11 mouse cellular contexts compared by ENCODE assay signal in the genomic region with DNA sequence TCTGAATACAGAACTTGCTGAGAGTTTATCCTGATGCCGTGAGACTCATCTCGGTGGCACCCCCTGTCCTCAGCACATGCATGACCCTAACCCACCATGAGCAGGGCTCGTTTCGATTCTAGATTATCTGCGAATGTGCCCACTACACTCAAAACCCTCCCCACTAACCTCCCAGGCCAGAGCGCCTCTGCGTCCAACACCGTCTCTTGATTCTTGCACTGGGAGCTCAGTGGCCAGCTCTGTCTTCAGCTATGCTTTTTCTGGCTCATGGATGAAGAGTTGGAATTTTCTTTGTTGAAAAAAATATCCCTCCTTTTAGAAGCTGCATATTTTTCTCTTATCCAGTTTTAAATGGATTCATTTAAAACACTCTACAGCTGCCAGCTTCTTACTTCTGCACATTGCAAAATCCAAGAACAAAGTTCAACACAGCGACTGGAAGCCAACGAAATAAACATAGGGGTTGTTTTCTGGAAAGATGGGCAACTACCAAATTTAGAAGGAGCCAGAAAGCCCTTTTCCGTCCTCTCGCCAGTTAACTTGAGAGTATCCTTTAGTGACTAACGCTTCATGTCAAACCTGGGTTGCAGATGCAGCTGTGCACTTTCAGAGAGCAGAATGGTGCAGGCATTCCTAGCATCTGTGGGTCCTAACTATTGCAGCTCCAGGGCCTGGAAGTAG.
DNase-seq lines count a peak whose midpoint lies in the region; ATAC-seq and TF ChIP-seq lines count a peak whose summit lies in the region.
"Had no signal": no experiment of that assay in that cellular context is flagged by ENCODE, and none has a peak within 500 bp of the region (broad histone marks: within the 10 kb centered on the region; RNA-seq: fewer than 3 reads in every experiment).

No protein-coding gene starts in this region.

- peaks cover 19% of the 10 kb centered on the region for H3K4me1 ChIP-seq in hindbrain, embryonic 12.5 days
- H3K4me1 ChIP-seq in hindbrain, embryonic 14.5 days (replicated peaks; ENCODE audit: control insufficient read depth, insufficient read depth, low read length): peaks cover 23% of the 10 kb centered on the region
- H3K4me1 ChIP-seq in midbrain, embryonic 13.5 days (replicated peaks): peaks cover 36% of the 10 kb centered on the region
- peaks cover 5% of the 10 kb centered on the region; the same call in 1 of the 2 replicates for H3K4me1 ChIP-seq in midbrain, postnatal 0 days (ENCODE audit: insufficient read depth, low read length)
- H3K4me1 ChIP-seq in heart, embryonic 14.5 days (ENCODE audit: control insufficient read depth in 2 of 2, insufficient read depth in 2 of 2, low read length in 2 of 2): peaks cover 16 to 54% of the 10 kb centered on the region in 2 experiments
- H3K4me1 ChIP-seq in stomach, embryonic 16.5 days (ENCODE audit: control insufficient read depth, insufficient read depth, low read length): peaks cover 21% of the 10 kb centered on the region

- H3K9ac ChIP-seq in hindbrain, embryonic 12.5 days: no peak overlapping the region
- no peak overlapping the region for H3K9ac ChIP-seq in hindbrain, embryonic 14.5 days
- H3K9ac ChIP-seq in midbrain, embryonic 13.5 days (replicated peaks): no peak overlapping the region
- H3K9ac ChIP-seq in midbrain, postnatal 0 days (replicated peaks; ENCODE audit: low read length, poor library complexity, severe bottlenecking): no peak overlapping the region
- H3K9ac ChIP-seq in heart, embryonic 14.5 days (ENCODE audit: low read length): no peak overlapping the region; the same call in 1 of the 2 replicates
- H3K9ac ChIP-seq in stomach, embryonic 16.5 days (ENCODE audit: low read length): no peak overlapping the region
- H3K9ac ChIP-seq: hindbrain, embryonic 15.5 days; limb, embryonic 13.5 days had no signal

- H3K36me3 ChIP-seq in hindbrain, embryonic 12.5 days: peaks cover 11% of the 10 kb centered on the region
- peaks cover 11% of the 10 kb centered on the region for H3K36me3 ChIP-seq in hindbrain, embryonic 14.5 days (replicated peaks; ENCODE audit: control insufficient read depth, insufficient read depth)
- peaks cover 19% of the 10 kb centered on the region for H3K36me3 ChIP-seq in midbrain, embryonic 13.5 days
- H3K36me3 ChIP-seq in midbrain, postnatal 0 days (ENCODE audit: insufficient read depth, low read length): 0 out of 2 replicates have a peak, but pooled peaks cover 4% of the 10 kb centered on the region
- peaks cover 27% of the 10 kb centered on the region for H3K36me3 ChIP-seq in heart, embryonic 14.5 days (ENCODE audit: control insufficient read depth, insufficient read depth, low read length)
- H3K36me3 ChIP-seq in stomach, embryonic 16.5 days (ENCODE audit: control insufficient read depth, insufficient read depth, low read length): no peaks in the 10 kb centered on the region

- no peak overlapping the region for H3K4me2 ChIP-seq in hindbrain, embryonic 12.5 days (replicated peaks)
- H3K4me2 ChIP-seq in hindbrain, embryonic 14.5 days (replicated peaks): no peak overlapping the region
- no peak overlapping the region for H3K4me2 ChIP-seq in midbrain, embryonic 13.5 days (replicated peaks)
- no peak overlapping the region for H3K4me2 ChIP-seq in midbrain, postnatal 0 days (ENCODE audit: low read depth, low read length, poor library complexity, severe bottlenecking)
- H3K4me2 ChIP-seq in heart, embryonic 14.5 days (ENCODE audit: low read length): no peak overlapping the region
- no peak overlapping the region for H3K4me2 ChIP-seq in stomach, embryonic 16.5 days (ENCODE audit: low read depth, low read length)
- H3K4me2 ChIP-seq: hindbrain, embryonic 15.5 days; limb, embryonic 13.5 days had no signal

- no peak overlapping the region for H3K4me3 ChIP-seq in hindbrain, embryonic 12.5 days
- H3K4me3 ChIP-seq in hindbrain, embryonic 14.5 days (replicated peaks; ENCODE audit: low read length): no peak overlapping the region
- no peak overlapping the region for H3K4me3 ChIP-seq in midbrain, embryonic 13.5 days (replicated peaks)
- no peak overlapping the region for H3K4me3 ChIP-seq in midbrain, postnatal 0 days (ENCODE audit: low read depth, low read length)
- no peak overlapping the region for H3K4me3 ChIP-seq in heart, embryonic 14.5 days (ENCODE audit: control insufficient read depth in 1 of 2, insufficient read depth in 1 of 2, low read depth in 1 of 2, low read length in 2 of 2)
- no peak overlapping the region for H3K4me3 ChIP-seq in stomach, embryonic 16.5 days (replicated peaks; ENCODE audit: low read length)
- H3K4me3 ChIP-seq: hindbrain, embryonic 15.5 days; limb, embryonic 13.5 days had no signal

- no peaks in the 10 kb centered on the region for H3K27me3 ChIP-seq in hindbrain, embryonic 12.5 days
- H3K27me3 ChIP-seq in hindbrain, embryonic 14.5 days (ENCODE audit: control insufficient read depth, insufficient read depth, low read length): no peaks in the 10 kb centered on the region
- no peaks in the 10 kb centered on the region for H3K27me3 ChIP-seq in midbrain, embryonic 13.5 days
- H3K27me3 ChIP-seq in midbrain, postnatal 0 days (ENCODE audit: insufficient read depth, low read length): no peaks in the 10 kb centered on the region
- H3K27me3 ChIP-seq in heart, embryonic 14.5 days (ENCODE audit: control insufficient read depth, insufficient read depth, low read length): no peaks in the 10 kb centered on the region
- no peaks in the 10 kb centered on the region for H3K27me3 ChIP-seq in stomach, embryonic 16.5 days (ENCODE audit: control insufficient read depth, insufficient read depth, low read length)
- H3K27me3 ChIP-seq: hindbrain, embryonic 15.5 days; limb, embryonic 13.5 days had no signal

- H3K9me3 ChIP-seq in hindbrain, embryonic 12.5 days (replicated peaks): no peaks in the 10 kb centered on the region
- no peaks in the 10 kb centered on the region for H3K9me3 ChIP-seq in hindbrain, embryonic 14.5 days (ENCODE audit: control insufficient read depth, low read length)
- H3K9me3 ChIP-seq in midbrain, embryonic 13.5 days: no peaks in the 10 kb centered on the region
- no peaks in the 10 kb centered on the region for H3K9me3 ChIP-seq in midbrain, postnatal 0 days (ENCODE audit: low read length)
- peaks cover 4% of the 10 kb centered on the region; the same call in 1 of the 2 replicates for H3K9me3 ChIP-seq in heart, embryonic 14.5 days (ENCODE audit: control insufficient read depth, low read length)
- no peaks in the 10 kb centered on the region for H3K9me3 ChIP-seq in stomach, embryonic 16.5 days (replicated peaks; ENCODE audit: control insufficient read depth, low read length)
- H3K9me3 ChIP-seq: hindbrain, embryonic 15.5 days had no signal

- H3K27ac ChIP-seq in hindbrain, embryonic 12.5 days: 0 out of 2 replicates have a peak overlapping the region, but pooled peaks have one; percentile 17
- H3K27ac ChIP-seq in hindbrain, embryonic 14.5 days: no peak overlapping the region
- peak overlapping the region; percentile 56 for H3K27ac ChIP-seq in midbrain, embryonic 13.5 days
- H3K27ac ChIP-seq in midbrain, postnatal 0 days (ENCODE audit: low read depth, low read length): no peak overlapping the region
- peak overlapping the region; percentile 35 to 69 for H3K27ac ChIP-seq in heart, embryonic 14.5 days (replicated peaks in 1 of 2; ENCODE audit: control insufficient read depth in 1 of 2, insufficient read depth in 1 of 2, low read depth in 2 of 2, low read length in 2 of 2)
- H3K27ac ChIP-seq in stomach, embryonic 16.5 days (ENCODE audit: low read length): peak overlapping the region; percentile 79
- H3K27ac ChIP-seq: hindbrain, embryonic 15.5 days; limb, embryonic 13.5 days had no signal

- ATAC-seq in hindbrain, embryonic 12.5 days (ENCODE audit: low FRiP score): no peak
- no peak for ATAC-seq in hindbrain, embryonic 14.5 days (ENCODE audit: low FRiP score)
- no peak for ATAC-seq in midbrain, embryonic 13.5 days
- ATAC-seq in midbrain, postnatal 0 days (ENCODE audit: low FRiP score): no peak
- ATAC-seq in heart, embryonic 14.5 days (ENCODE audit: insufficient number of reproducible peaks, insufficient read depth, low FRiP score, low read depth): no peak
- ATAC-seq in stomach, embryonic 16.5 days (ENCODE audit: insufficient read depth, low FRiP score): no peak
- ATAC-seq in activated CD4-positive, CD25-positive, alpha-beta regulatory T cell, adult 4 months: no peak

- DNase-seq in hindbrain, embryonic 14.5 days (ENCODE audit: low spot score): no peak
- DNase-seq in midbrain, postnatal 0 days (ENCODE audit: low spot score): no peak
- DNase-seq in cerebellum, adult 11-12 months: no peak
- DNase-seq: adrenal gland, postnatal 36 days had no signal

- WGBS in hindbrain, embryonic 12.5 days: 93% methylated on average over 13 of the region's 13 CpGs
- WGBS in hindbrain, embryonic 14.5 days: 93% methylated on average over 13 of the region's 13 CpGs
- 90% methylated on average over 13 of the region's 13 CpGs for WGBS in midbrain, embryonic 13.5 days
- 88% methylated on average over 13 of the region's 13 CpGs for WGBS in midbrain, postnatal 0 days
- WGBS in heart, embryonic 14.5 days: 69% methylated on average over 13 of the region's 13 CpGs
- WGBS in stomach, embryonic 16.5 days: 68% methylated on average over 13 of the region's 13 CpGs

- no peak for TF ChIP-seq CTCF in midbrain, postnatal 0 days (IDR thresholded peaks at IDR 0.05)

Comparison
In these comparisons a context has a peak if more than half of its experiments do, and no peak if none do; other contexts are left out.
1. H3K27ac ChIP-seq: peak in hindbrain, embryonic 12.5 days (single experiment), midbrain, embryonic 13.5 days (single experiment), heart, embryonic 14.5 days (2 of 2) and stomach, embryonic 16.5 days (single experiment); none in hindbrain, embryonic 14.5 days (single experiment) and midbrain, postnatal 0 days (single experiment).